Mouse (Mus musculus) myocyte (in vitro differentiated cells): ENCODE measurements around the gene Echs1. TPM values are rescaled to one million over a fixed set of nuclear protein-coding genes. Genes with fewer than 3 reads are reported as not detected.

Experiments
- H3K27me3 ChIP-seq: one replicate; pipeline ENCODE4 v1.6.1; 2011; ENCODE audit not compliant: control insufficient read depth, insufficient read depth, insufficient read length
- H3K36me3 ChIP-seq: one replicate; pipeline ENCODE4 v1.6.1; 2011; ENCODE audit not compliant: control insufficient read depth, insufficient read depth
- H3K4me2 ChIP-seq: one replicate; pipeline ENCODE4 v1.6.1; 2011; ENCODE audit warnings: low read depth, control low read depth
- H3K4me3 ChIP-seq: one replicate; pipeline ENCODE4 v1.5.1; 2011; ENCODE audit warnings: mild to moderate bottlenecking, control low read depth, moderate library complexity
- H3K79me2 ChIP-seq: one replicate; pipeline ENCODE4 v1.6.1; 2011; ENCODE audit not compliant: control insufficient read depth, insufficient read depth
- H3ac ChIP-seq: one replicate; pipeline ENCODE4 v1.6.1; 2011; ENCODE audit not compliant: control insufficient read depth, insufficient read length
- CEBPB ChIP-seq: IDR thresholded peaks from 2 replicates; pipeline ENCODE4 v1.6.1; 2011; ENCODE audit warnings: mild to moderate bottlenecking, moderate library complexity; ENCODE audit not compliant: poor library complexity, insufficient read depth, severe bottlenecking
- E2F4 ChIP-seq: IDR thresholded peaks from one replicate; pipeline ENCODE4 v1.6.1; 2011; ENCODE audit warnings: mild to moderate bottlenecking, control low read depth, moderate library complexity; ENCODE audit not compliant: insufficient read depth
- MAX ChIP-seq: IDR thresholded peaks from one replicate; pipeline ENCODE4 v1.6.1; 2011; ENCODE audit warnings: low read depth, mild to moderate bottlenecking, control low read depth
- MYOD1 ChIP-seq, 3 experiments: IDR thresholded peaks; one replicate each; pipeline ENCODE4 v1.6.1; 2011; ENCODE audit warnings: control low read depth in 2 of 3, low read depth in 2 of 3, mild to moderate bottlenecking in 2 of 3, moderate library complexity in 1 of 3; ENCODE audit not compliant: insufficient read length in 2 of 3, control insufficient read depth in 1 of 3
- MYOG ChIP-seq, 3 experiments: IDR thresholded peaks; one replicate each; pipeline ENCODE4 v1.6.1; 2011; ENCODE audit warnings: control low read depth in 2 of 3, low read depth in 2 of 3, mild to moderate bottlenecking in 2 of 3; ENCODE audit not compliant: insufficient read length in 2 of 3, control insufficient read depth in 1 of 3, insufficient read depth in 1 of 3
- POLR2A ChIP-seq: IDR thresholded peaks from one replicate; pipeline ENCODE4 v1.6.1; 2011; ENCODE audit warnings: low read depth, mild to moderate bottlenecking, control low read depth, moderate library complexity; ENCODE audit not compliant: insufficient read length
- POLR2AphosphoS2 ChIP-seq: IDR thresholded peaks from one replicate; pipeline ENCODE4 v1.6.1; 2011; ENCODE audit warnings: low read depth, control low read depth; ENCODE audit not compliant: insufficient read length
- REST ChIP-seq: IDR thresholded peaks from one replicate; pipeline ENCODE4 v1.6.1; 2011; ENCODE audit warnings: mild to moderate bottlenecking, control low read depth, moderate library complexity; ENCODE audit not compliant: insufficient read depth, insufficient read length
- SRF ChIP-seq: IDR thresholded peaks from one replicate; pipeline ENCODE4 v1.6.1; 2011; ENCODE audit warnings: low read depth; ENCODE audit not compliant: control insufficient read depth, insufficient read length
- TCF12 ChIP-seq: IDR thresholded peaks from one replicate; pipeline ENCODE4 v1.6.1; 2011; ENCODE audit warnings: mild to moderate bottlenecking, control low read depth; ENCODE audit not compliant: poor library complexity, insufficient read depth, severe bottlenecking
- TCF3 ChIP-seq: IDR thresholded peaks from one replicate; pipeline ENCODE4 v1.6.1; 2011; ENCODE audit warnings: low read depth, control low read depth; ENCODE audit not compliant: insufficient read length
- USF1 ChIP-seq: IDR thresholded peaks from one replicate; pipeline ENCODE4 v1.6.1; 2011; ENCODE audit warnings: low read depth, mild to moderate bottlenecking, control low read depth, moderate library complexity
- polyA plus RNA-seq: library from polyadenylated mRNA; unstranded; fragments of >200 nt; fragmentation: generic; extraction: Trizol; gene quantifications from one replicate; pipeline ENCODE4 v1.2.1, GENCODE M21; 2012; ENCODE audit warnings: missing spikeins

The Echs1 gene
- polyA plus RNA-seq, 1 experiment = 125 TPM

DNA sequence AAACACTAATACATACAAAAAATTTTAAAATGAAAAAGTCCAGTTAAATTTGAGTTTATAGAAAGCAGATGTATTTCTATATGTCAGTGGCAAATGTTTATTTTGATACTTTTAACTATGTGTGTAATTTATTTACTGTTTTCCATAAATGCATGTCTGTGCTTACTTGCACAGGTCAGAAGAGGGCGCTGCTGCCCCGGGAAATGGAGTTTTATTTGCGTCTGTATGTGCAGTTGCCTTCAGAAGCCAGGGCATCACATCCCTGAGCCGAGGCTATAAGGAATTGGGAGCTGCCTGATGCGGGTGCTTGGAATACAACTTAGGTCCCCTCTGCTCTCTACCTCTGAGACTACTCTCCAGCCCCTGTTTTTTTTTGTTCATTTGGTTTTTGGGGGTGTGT, 37.6 kb downstream of the Echs1 start:
- Histone ChIP-seq H3K27me3 (no peaks in the 10 kb centered on the region), H3ac (no peak overlapping the region), H3K79me2 (no peaks in the 10 kb centered on the region), H3K4me3 (no peak overlapping the region), H3K36me3 (no peaks in the 10 kb centered on the region), H3K4me2 (no peak overlapping the region)
- TF ChIP-seq SRF (no peak), MYOG (IDR thresholded peaks at IDR 0.05; ENCODE audit: control insufficient read depth in 1 of 3, insufficient read depth in 1 of 3, insufficient read length in 2 of 3, low read depth in 2 of 3) (no peak), MAX (no peak), POLR2AphosphoS2 (no peak), USF1 (no peak)

DNA sequence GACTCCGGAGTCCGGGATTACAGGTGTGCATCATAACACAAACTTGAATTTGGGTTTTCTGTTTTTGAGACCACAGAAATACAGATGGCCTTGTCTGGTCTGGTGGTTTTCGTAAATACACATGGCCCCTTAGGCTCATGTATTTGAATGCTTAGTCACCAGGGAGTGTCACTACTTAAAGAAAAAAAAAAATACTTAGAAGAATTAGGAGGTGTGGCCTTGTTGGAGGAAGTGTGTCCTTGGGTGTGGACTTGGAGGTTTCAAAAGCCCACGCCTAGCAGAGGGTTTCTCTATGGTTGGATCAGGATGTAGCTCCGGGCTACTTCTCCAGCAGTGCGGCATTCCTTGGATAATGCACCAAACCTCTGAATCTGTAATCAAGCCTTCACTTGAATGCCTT, 38.6 kb downstream of the Echs1 start:
- H3ac ChIP-seq = no peak overlapping the region
- H3K4me3 ChIP-seq = no peak overlapping the region
- no peaks in the 10 kb centered on the region for H3K36me3 ChIP-seq
- TF ChIP-seq USF1 (no peak), MAX (no peak), E2F4 (no peak), SRF (no peak), CEBPB (no peak), REST (no peak), MYOD1 (IDR thresholded peaks at IDR 0.05; ENCODE audit: control insufficient read depth in 1 of 3, insufficient read length in 2 of 3, low read depth in 2 of 3) (no peak), TCF12 (no peak), TCF3 (no peak), POLR2AphosphoS2 (no peak)
- peak overlapping the region; percentile 51 for H3K4me2 ChIP-seq
- no peaks in the 10 kb centered on the region for H3K27me3 ChIP-seq
- no peaks in the 10 kb centered on the region for H3K79me2 ChIP-seq

DNA sequence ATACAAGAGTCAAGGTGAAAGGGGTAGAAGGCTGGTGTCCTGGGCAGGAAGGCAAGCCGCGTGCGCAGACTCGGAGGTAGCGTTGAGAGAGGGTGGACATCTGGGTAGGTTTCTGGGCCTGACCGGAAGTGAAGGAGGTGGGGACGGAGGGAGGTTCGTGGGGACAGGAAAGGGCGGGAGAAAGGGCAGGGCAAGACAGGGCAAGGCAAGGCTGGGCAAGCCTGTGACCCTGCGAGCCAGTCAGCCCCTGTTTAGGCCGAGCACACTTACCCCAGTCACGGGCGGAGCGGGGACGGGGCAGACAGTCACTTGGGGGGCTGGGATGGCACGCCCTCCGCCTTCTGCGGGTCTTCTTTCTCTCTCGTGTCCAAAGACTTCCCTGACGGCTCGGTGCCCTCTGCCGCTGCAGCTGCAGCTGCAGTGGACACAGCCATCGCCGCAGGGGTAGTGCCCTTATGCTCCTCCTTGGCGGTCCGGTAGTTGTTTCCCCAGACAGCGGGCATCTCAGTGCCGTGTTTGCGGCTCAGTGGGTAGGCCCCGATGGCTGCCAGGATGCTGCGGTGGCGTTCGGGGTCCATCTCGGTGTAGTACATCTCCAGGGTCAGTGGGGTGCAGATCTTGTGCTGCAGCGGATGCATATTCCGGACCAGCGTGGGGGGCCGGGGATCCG, 46.1 kb downstream of the Echs1 start:
- Histone ChIP-seq H3K79me2 (no peaks in the 10 kb centered on the region), H3K4me2 (no peak overlapping the region), H3K36me3 (no peaks in the 10 kb centered on the region), H3K27me3 (peaks cover 16% of the 10 kb centered on the region), H3K4me3 (no peak overlapping the region), H3ac (no peak overlapping the region)
- TF ChIP-seq MAX (no peak), POLR2A (no peak), REST (no peak), USF1 (no peak), E2F4 (no peak), TCF12 (no peak), MYOD1 (IDR thresholded peaks at IDR 0.05; ENCODE audit: control insufficient read depth in 1 of 3, insufficient read length in 2 of 3, low read depth in 2 of 3) (no peak), CEBPB (no peak), SRF (no peak), TCF3 (no peak), POLR2AphosphoS2 (no peak), MYOG (IDR thresholded peaks at IDR 0.05; ENCODE audit: control insufficient read depth in 1 of 3, insufficient read depth in 1 of 3, insufficient read length in 2 of 3, low read depth in 2 of 3) (no peak)

DNA sequence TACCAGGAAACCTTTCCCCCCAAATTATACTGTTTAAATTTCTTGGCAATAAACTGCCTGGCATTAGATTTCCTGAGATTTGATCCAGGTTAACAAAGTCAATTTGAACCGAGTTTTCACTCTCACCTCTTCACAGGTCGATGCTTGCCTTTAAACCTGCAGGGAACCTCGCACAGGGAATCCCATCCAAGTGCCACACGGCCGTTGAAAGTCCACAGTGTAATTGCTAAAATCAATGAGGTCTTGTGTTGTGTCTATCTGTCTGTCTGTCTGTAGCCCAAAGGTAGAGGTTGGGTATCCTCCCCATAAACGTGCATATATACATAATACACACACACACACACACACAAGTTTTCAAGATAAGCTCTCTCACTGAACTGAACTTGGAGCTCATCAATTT, 48.9 kb downstream of the Echs1 start:
- Histone ChIP-seq H3K4me2 (no peak overlapping the region), H3K4me3 (no peak overlapping the region), H3K79me2 (no peaks in the 10 kb centered on the region), H3K27me3 (peaks cover 34% of the 10 kb centered on the region), H3K36me3 (no peaks in the 10 kb centered on the region), H3ac (no peak overlapping the region)
- TF ChIP-seq TCF3 = no peak
- TF ChIP-seq MAX = no peak
- TF ChIP-seq POLR2A = no peak
- no peak for TF ChIP-seq MYOG (IDR thresholded peaks at IDR 0.05; ENCODE audit: control insufficient read depth in 1 of 3, insufficient read depth in 1 of 3, insufficient read length in 2 of 3, low read depth in 2 of 3)
- TF ChIP-seq TCF12 = no peak
- TF ChIP-seq REST = no peak
- no peak for TF ChIP-seq E2F4
- TF ChIP-seq POLR2AphosphoS2 = no peak

DNA sequence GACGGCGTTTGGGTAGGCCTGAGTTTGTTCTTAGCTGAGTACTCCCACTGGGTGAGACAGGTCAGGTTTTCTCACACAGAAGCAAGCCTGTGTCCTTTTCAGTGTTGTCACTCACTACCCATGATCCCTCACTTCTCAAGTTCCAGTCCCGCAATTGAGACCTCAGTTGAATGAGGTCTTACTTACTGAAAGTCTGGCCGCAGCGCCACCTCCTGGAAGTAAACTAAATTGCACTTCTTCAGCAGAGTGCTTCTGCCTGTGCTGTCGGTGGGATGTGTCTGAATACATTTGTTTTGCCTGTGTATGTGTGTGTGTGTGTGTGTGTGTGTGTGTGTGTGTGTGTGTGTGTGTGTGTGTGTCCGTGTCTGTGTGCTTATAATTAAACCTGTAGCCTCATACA, 53.2 kb downstream of the Echs1 start:
- no peaks in the 10 kb centered on the region for H3K36me3 ChIP-seq
- peaks cover 40% of the 10 kb centered on the region for H3K27me3 ChIP-seq
- no peak overlapping the region for H3K4me2 ChIP-seq
- no peaks in the 10 kb centered on the region for H3K79me2 ChIP-seq
- no peak overlapping the region for H3K4me3 ChIP-seq
- TF ChIP-seq MYOD1 (IDR thresholded peaks at IDR 0.05; ENCODE audit: control insufficient read depth in 1 of 3, insufficient read length in 2 of 3, low read depth in 2 of 3) = no peak
- no peak for TF ChIP-seq MYOG (IDR thresholded peaks at IDR 0.05; ENCODE audit: control insufficient read depth in 1 of 3, insufficient read depth in 1 of 3, insufficient read length in 2 of 3, low read depth in 2 of 3)
- TF ChIP-seq CEBPB = no peak
- TF ChIP-seq MAX = no peak
- TF ChIP-seq REST = no peak
- TF ChIP-seq SRF = no peak
- TF ChIP-seq POLR2A = no peak
- no peak for TF ChIP-seq E2F4
- H3ac ChIP-seq = no peak overlapping the region
